In the genomic region with DNA sequence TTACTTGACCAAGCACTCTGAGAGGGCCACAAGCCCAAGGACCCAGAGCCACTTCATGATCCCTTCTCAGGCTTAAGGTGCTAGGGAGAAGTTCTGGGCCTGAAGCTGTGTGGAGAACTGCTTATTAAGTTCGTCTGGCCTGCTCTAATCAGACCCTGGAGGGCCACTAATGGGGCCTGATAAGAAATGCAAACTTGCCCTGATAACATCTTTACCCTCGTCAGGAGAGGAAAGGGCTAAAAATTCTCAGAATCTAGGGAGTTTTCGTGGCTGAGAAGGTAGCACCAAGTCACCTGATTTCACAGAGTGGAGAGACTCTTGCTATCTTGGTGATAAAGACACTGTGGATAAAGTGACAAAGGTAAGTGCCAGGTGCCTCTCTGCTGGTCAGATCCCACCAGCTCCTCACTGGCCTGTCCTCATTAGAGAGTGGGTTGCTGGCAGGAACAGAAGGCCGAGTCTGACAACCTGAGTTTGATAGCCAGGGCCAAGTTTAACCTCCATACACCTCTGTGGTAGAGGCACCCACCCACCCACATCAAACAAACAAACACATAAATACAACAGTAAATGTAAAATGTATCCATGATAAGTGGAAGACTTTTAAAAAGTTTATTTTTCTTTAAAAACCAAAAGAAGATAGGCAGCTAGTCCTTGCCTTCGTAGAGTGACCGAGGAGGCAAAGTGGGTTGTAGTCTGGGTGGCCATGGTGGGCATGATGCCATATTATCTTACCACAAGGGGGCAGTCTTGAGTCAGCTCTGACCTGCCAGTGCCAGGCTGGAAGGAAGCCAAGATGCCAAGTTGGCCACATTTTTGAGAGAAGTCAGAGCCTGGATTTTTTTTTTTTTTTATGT, we compare ENCODE assay signal across 8 mouse cellular contexts. TPM values are rescaled to one million over a fixed set of nuclear protein-coding genes. Genes with fewer than 3 reads are reported as not detected.
DNase-seq lines count a peak whose midpoint lies in the region; ATAC-seq and TF ChIP-seq lines count a peak whose summit lies in the region.

A gene (minus strand): TSS at position 157 of the 857 bp plus-strand sequence.

- no peak for TF ChIP-seq POLR2A in ES-Bruce4 (IDR thresholded peaks at IDR 0.05; ENCODE audit: insufficient read depth, low read length)

- no peak within 1 kb of the TSS for H3K9ac ChIP-seq in ES-Bruce4 (ENCODE audit: low read depth, poor library complexity, severe bottlenecking)
- H3K9ac ChIP-seq in forebrain, embryonic 14.5 days (ENCODE audit: low read length): no peak within 1 kb of the TSS; the same call in 1 of the 2 replicates

- no peaks in the 10 kb centered on the region for H3K9me3 ChIP-seq in ES-Bruce4 (replicated peaks; ENCODE audit: control insufficient read depth, insufficient read depth, low read length, poor library complexity, severe bottlenecking)
- no peaks in the 10 kb centered on the region for H3K9me3 ChIP-seq in forebrain, embryonic 14.5 days (replicated peaks; ENCODE audit: control insufficient read depth, low read length)
- H3K9me3 ChIP-seq in hindbrain, embryonic 10.5 days: no peaks in the 10 kb centered on the region

- WGBS in forebrain, embryonic 14.5 days: 49% methylated on average over 6 of the region's 6 CpGs
- WGBS in hindbrain, embryonic 10.5 days: 52% methylated on average over 6 of the region's 6 CpGs

- peak; percentile 83 for ATAC-seq in forebrain, embryonic 14.5 days

- H3K4me2 ChIP-seq in forebrain, embryonic 14.5 days (ENCODE audit: low read length): no peak within 1 kb of the TSS

- no peaks in the 10 kb centered on the region for H3K27me3 ChIP-seq in ES-Bruce4 (ENCODE audit: control insufficient read depth, insufficient read depth, low read length, poor library complexity, severe bottlenecking)
- H3K27me3 ChIP-seq in forebrain, embryonic 14.5 days (replicated peaks; ENCODE audit: control insufficient read depth, insufficient read depth, low read length): no peaks in the 10 kb centered on the region
- H3K27me3 ChIP-seq in hindbrain, embryonic 10.5 days (ENCODE audit: insufficient read depth, poor library complexity, severe bottlenecking): no peaks in the 10 kb centered on the region

- peaks cover 7% of the 10 kb centered on the region for H3K4me1 ChIP-seq in ES-Bruce4 (ENCODE audit: control insufficient read depth, insufficient read depth, low read length)
- H3K4me1 ChIP-seq in forebrain, embryonic 14.5 days (ENCODE audit: control insufficient read depth, insufficient read depth, low read length): no peaks in the 10 kb centered on the region
- no peaks in the 10 kb centered on the region for H3K4me1 ChIP-seq in hindbrain, embryonic 10.5 days (replicated peaks)

- no peak within 1 kb of the TSS for H3K4me3 ChIP-seq in ES-Bruce4 (ENCODE audit: low read depth, low read length)
- H3K4me3 ChIP-seq in forebrain, embryonic 14.5 days (ENCODE audit: low read depth, low read length): no peak within 1 kb of the TSS
- H3K4me3 ChIP-seq in hindbrain, embryonic 10.5 days: no peak within 1 kb of the TSS

- H3K27ac ChIP-seq in ES-Bruce4 (ENCODE audit: insufficient read depth, low read length): no peak within 1 kb of the TSS
- H3K27ac ChIP-seq in forebrain, embryonic 14.5 days (ENCODE audit: low read depth, low read length): peak within 1 kb of the TSS; percentile 14; the same call in 1 of the 2 replicates
- H3K27ac ChIP-seq in hindbrain, embryonic 10.5 days: no peak within 1 kb of the TSS

- no peak for TF ChIP-seq EP300 in ES-Bruce4 (IDR thresholded peaks at IDR 0.05; ENCODE audit: insufficient read depth, low read depth, low read length)

- DNase-seq in c-Kit-positive CD71-positive TER-119-positive erythroid progenitor cells, embryonic 14.5 days (ENCODE audit: low spot score): peak; percentile 73
- DNase-seq in forebrain, embryonic 14.5 days (ENCODE audit: low spot score): peak; percentile 87
- DNase-seq in hindbrain, embryonic 10.5 days (ENCODE audit: low spot score): peak; percentile 60
- DNase-seq in layer of hippocampus, postnatal 14 days (ENCODE audit: low spot score in 2 of 2): peak; percentile 85 to 86
- DNase-seq in lung, postnatal 25 days (ENCODE audit: low spot score): peak; percentile 84
- DNase-seq in retina, embryonic 14.5 days (ENCODE audit: low spot score): peak; percentile 94
- peak; percentile 67 for DNase-seq in thymus, postnatal 25 days

- H3K36me3 ChIP-seq in ES-Bruce4 (ENCODE audit: control insufficient read depth, insufficient read depth, low read length, poor library complexity, severe bottlenecking): no peaks in the 10 kb centered on the region
- no peaks in the 10 kb centered on the region for H3K36me3 ChIP-seq in forebrain, embryonic 14.5 days (ENCODE audit: control insufficient read depth, insufficient read depth, low read length)
- H3K36me3 ChIP-seq in hindbrain, embryonic 10.5 days: no peaks in the 10 kb centered on the region

- peak; percentile 95 for TF ChIP-seq CTCF in ES-Bruce4 (IDR thresholded peaks at IDR 0.05; ENCODE audit: low read depth, low read length)

RNA-seq across cellular contexts. Expression of the gene that starts here (rescaled TPM):
- 2.9 and 4.1 TPM in 2 replicates for polyA plus RNA-seq in ES-Bruce4 (2011; ENCODE audit: insufficient read depth, insufficient read length, low read depth, missing spikeins)
- not detected in 2 replicates for polyA plus RNA-seq in forebrain, embryonic 14.5 days (2014; fragmentation: Nextera tagmentation; extraction: Ambion mirVana)
- not detected in 2 replicates for polyA plus RNA-seq in hindbrain, embryonic 10.5 days (2016; fragmentation: Nextera tagmentation; extraction: Ambion mirVana)
- total RNA-seq in layer of hippocampus, postnatal 14 days (2021): not detected

Comparison
In these comparisons a context has a peak if more than half of its experiments do, and no peak if none do; other contexts are left out.
1. Peak in DNase-seq, ATAC-seq and H3K27ac ChIP-seq in forebrain, embryonic 14.5 days; RNA of the gene not detected or under 1 TPM.
2. Peak in DNase-seq in hindbrain, embryonic 10.5 days; RNA of the gene not detected or under 1 TPM.
3. Peak in DNase-seq in layer of hippocampus, postnatal 14 days; RNA of the gene not detected or under 1 TPM.